Mouse (Mus musculus) adrenal gland, adult 2 months (tissue): ENCODE measurements at regions not wholly inside any gene's neighbourhood (a gene's known extent, or its start where the extent isn't known, plus 50 kb on each side); places are given as distances from the start of the nearest gene placed in this dataset.

Experiments used
- DNase-seq: peaks from one replicate; pipeline ENCODE4 v3.0.0; 2021

GRCm38 (mm10) chr7:67462591-67462990 lies 89.9 kb upstream of the Mef2a start:
- peak; percentile 48 for DNase-seq

GRCm38 (mm10) chr7:67461333-67462255 lies 88.9 kb upstream of the Mef2a start:
- peak; percentile 85 for DNase-seq

DNA sequence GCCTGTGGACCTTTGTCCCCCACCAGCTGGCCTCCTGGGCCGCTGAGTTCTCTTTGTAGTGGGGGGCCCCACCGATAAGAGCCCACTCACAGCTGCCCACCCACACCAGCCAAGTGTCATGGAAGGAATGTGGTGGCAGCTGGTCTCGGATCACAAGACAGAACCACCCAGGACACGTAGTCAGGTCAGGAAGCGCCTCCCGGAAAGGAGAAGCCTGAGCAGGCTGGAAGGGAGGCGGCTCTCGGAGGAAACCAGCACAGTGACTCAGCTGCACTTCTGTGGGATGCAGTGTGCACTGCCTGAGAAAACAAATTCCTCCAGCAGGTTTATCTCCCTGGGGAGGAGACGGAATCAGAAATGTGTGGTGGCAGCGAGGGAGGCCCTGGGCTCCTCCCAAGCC lies 87.2 kb upstream of the Mef2a start:
- DNase-seq: peak; percentile 67

DNA sequence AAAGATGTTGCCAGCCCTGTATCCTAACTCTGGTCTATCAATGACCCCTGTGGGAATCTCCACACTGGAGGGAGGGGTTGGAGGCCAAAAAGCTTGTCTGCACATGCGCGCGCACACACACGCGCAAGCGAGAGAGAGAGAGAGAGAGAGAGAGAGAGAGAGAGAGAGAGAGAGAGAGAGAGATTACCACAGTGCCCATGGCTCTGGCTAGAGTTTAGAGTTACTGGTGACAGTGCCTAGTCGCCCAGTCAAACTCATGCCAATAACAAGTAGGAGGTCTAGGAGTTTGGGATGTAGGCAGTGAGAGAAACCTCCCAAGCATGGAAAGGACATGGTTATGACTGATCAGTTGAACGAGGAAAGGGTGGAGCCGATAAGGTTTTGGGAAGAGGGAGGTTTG lies 86.6 kb upstream of the Mef2a start:
- DNase-seq: no peak

DNA sequence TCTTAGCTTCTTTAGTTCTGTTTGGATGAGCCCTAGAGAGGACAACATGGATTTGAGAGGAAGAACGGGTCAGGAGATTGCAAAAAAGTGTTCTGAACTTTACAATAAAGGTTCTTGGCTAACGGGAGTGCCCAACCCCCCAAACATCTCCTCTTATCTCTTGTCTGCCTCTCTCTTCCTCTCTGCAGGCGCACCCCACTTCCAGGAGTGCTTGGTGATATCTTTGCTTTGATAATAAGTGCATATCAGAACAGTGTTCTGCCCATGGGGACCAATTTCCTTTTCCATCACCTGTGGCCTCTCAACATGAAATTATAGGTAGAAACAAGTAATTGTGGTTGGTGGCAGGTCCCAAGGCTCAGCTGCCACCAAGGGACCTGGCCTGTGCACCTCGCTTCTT lies 86.0 kb upstream of the Mef2a start:
- no peak for DNase-seq

GRCm38 (mm10) chr7:67457898-67458297 lies 85.2 kb upstream of the Mef2a start:
- DNase-seq: no peak

DNA sequence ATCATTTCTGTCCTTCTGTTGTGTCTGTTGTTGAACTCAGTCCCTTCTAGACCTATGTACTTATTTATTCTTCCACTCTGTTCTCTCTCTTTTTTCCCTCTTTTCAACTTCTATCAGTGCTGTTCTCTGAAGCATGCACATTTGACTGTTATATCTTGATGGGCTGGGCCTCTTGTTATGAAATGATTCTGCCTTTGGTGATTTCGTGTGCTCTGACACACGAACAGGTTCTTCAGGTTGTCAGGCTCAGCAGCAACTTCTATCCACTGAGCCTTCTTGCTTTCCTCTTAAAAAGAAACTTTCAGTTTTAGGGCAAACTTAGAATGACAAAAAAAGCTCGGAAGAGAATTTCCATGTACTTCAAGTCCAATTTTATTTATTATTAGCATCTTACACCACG lies 83.4 kb upstream of the Mef2a start:
- no peak for DNase-seq

DNA sequence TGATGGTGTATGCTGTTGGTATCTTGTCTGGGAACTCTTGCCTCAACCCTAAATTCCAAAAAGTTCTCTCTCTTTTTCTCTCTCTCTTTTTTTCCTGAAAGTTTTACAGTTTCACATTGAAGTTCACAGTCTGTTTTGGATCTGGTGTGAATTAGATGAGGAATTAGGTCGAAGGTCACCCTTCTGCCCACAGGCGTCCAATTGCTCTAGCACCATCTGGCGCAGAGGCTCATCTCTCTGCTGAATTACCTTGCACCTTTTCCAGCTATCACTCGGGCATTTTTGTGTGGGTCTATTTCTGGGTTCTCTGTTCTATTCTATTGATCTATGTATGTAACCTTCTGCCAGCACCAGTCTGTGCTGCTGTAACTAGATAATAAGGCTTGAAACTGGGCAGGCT lies 81.8 kb upstream of the Mef2a start:
- DNase-seq: no peak

- DNase-seq: peak; percentile 46
Measured at GRCm38 (mm10) chr7:67451157-67451793, 78.6 kb upstream of the Mef2a start.

GRCm38 (mm10) chr7:67446606-67447005 lies 73.9 kb upstream of the Mef2a start:
- DNase-seq: peak; percentile 57

- DNase-seq: no peak
Measured at GRCm38 (mm10) chr7:67445203-67446041, 72.8 kb upstream of the Mef2a start.

DNA sequence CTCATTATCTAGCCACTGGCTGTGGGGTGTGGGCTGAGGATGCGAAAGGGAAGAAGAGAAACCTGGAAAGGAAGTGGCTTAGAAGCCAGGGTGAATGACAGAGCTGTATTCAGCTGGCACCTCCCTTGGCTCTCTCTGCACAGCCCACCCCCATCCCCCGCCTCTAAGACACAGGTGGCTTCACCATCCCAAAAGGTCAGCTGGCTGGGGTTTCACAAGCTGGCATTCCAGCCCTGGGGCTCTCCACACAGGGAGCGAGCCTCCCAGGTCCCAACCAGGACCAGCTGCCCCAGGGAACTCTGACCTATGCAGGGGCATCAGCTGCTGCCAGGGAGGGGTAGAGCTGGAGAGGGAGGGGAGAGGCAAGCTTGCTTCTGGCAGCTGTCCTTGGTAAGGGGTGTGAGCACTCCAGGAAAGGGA lies 71.9 kb upstream of the Mef2a start:
- no peak for DNase-seq

DNA sequence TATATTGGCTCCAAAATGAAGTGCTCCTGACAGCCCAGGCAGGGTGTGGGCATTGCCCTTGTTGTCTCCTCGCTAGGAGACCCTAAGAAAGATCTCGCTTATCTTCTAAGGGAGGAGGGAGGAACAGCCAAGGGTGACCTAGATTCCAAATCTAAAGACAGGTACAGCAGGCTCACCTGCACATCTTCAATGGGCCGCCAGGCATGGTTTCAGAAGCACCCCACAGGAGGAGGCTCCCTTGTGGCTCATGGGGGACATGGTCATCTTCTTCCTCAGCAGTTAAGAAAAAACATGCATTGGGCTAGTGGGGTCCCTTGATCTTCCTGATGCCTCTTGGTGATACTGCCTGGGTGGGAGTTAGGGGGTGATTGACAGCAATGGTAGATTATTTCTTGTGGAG lies 71.0 kb upstream of the Mef2a start:
- no peak for DNase-seq

DNA sequence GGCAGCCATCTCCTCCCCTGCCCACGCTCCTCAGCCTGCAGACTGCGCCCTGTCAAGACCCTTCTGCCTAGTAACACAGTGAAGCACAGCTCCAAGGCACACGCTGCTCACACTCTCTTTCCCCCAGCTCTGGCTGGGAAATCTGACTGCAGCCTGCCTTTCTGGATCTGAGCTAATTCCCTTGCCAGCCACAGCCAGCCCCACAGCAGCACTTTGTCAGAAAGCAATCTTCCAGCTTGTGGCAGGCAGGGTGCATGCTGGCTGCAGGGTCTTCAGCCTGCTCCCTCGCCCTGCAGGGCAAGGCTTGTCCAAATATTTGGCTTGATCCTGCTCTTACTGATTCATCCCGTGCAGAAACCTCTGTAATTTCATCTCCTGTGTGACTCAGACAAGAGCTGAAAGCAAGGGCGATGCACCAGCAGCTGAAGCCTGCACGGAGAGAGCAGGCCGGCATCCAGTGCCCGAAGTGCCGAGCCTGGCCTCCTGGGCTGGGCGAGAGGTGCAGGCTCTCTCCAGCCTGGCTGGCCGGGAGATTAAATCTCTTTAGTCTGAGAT lies 70.4 kb upstream of the Mef2a start:
- DNase-seq: peak; percentile 73

DNA sequence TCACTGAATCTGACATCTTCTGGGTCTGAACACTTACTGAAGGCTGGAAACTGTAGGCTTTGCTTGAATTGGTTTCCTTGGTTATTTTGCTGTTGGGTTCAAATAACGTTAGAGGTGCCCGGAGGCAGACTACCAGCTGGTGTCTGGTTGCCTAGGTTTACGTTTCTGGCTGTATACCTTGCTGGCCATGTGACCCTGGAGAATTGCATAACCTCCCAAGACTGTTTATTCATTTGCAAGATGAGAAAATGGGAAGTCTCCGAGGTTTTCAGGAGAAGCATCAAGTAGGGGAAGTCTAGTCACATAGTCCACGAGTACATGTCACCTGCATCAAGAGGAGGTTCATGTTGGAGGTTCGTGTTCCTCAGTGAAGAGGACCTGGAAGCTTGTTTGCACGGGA lies 69.6 kb upstream of the Mef2a start:
- no peak for DNase-seq

- DNase-seq: no peak
Measured at GRCm38 (mm10) chr7:67440806-67441205, 68.1 kb upstream of the Mef2a start.

GRCm38 (mm10) chr7:67437216-67438006 lies 64.8 kb upstream of the Mef2a start:
- no peak for DNase-seq

GRCm38 (mm10) chr7:67435643-67436339 lies 63.1 kb upstream of the Mef2a start:
- DNase-seq: peak; percentile 53

DNA sequence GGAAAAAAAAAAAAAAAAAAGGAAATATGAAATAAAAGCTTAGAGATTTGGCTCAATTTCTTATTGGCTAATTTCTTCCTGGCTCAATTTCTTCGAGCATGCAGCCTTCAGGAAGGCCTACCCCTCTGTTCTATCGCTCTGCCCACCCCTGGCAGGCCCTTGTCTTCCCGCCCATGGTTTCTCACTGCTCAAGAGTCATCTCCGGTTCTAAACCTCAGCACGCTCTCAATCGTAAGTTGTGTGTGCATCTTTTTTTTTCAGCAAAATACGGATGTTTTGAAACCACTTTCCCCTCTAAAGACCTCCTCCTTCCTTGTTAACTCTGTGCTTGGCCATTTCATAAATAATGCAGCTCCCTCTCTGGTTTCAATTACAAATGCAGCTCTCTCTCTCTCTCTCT lies 58.3 kb upstream of the Mef2a start:
- DNase-seq: no peak

DNA sequence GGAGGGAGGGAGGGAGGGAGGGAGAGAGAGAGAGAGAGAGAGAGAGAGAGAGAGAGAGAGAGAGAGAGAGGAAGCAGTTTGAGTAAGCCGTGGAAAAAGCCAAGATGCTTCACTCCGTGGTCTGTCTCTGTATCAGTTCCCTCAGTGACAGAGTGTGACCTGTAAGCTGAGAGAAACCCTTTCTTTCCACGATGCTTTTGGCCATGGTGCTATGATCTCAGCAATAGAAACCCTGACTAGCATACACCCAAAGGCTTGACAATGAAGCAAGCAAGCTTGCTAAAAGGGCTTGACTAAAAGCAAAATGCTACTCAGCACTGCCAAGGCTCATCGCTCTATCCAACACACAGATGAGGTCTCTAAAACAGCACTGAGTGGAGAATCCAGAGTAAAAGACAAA lies 57.4 kb upstream of the Mef2a start:
- DNase-seq: no peak
